Mouse (Mus musculus) spleen, adult 2 months (tissue): ENCODE data around the gene Ankub1. TPM values are rescaled to one million over a fixed set of nuclear protein-coding genes. Genes with fewer than 3 reads are reported as not detected.
A peak's percentile ranks its signal among the peaks of the same experiment; 100 is the strongest.

ENCODE experiments used
- DNase-seq, 2 experiments: peaks; one replicate each; pipeline versions ENCODE4 v3.0.0 to v3.0.0-alpha.2; 2012 to 2021; ENCODE audit warnings: low spot score in 2 of 2, low read depth in 1 of 2
- H3K27ac ChIP-seq: fragments of 200-500 bp; 2 replicates; pipeline ENCODE4 v1.5.1; 2012; ENCODE audit warnings: low read length, inconsistent platforms; ENCODE audit not compliant: insufficient read depth
- H3K27me3 ChIP-seq: fragments of 200-500 bp; 2 replicates; pipeline ENCODE4 v1.6.1; 2012; ENCODE audit warnings: mild to moderate bottlenecking, moderate library complexity, low read length, inconsistent platforms; ENCODE audit not compliant: control insufficient read depth, insufficient read depth
- H3K36me3 ChIP-seq: fragments of 200-500 bp; 2 replicates; pipeline ENCODE4 v1.6.1; 2012; ENCODE audit warnings: mild to moderate bottlenecking, low read length, inconsistent platforms; ENCODE audit not compliant: control insufficient read depth, insufficient read depth
- H3K4me1 ChIP-seq: fragments of 200-500 bp; 2 replicates; pipeline ENCODE4 v1.6.1; 2011; ENCODE audit warnings: inconsistent platforms; ENCODE audit not compliant: control insufficient read depth, insufficient read depth, insufficient read length
- H3K4me3 ChIP-seq: fragments of 200-500 bp; 2 replicates; pipeline ENCODE4 v1.5.1; 2011; ENCODE audit warnings: mild to moderate bottlenecking, inconsistent platforms; ENCODE audit not compliant: insufficient read depth, insufficient read length; ENCODE audit errors: extremely low read depth
- CTCF ChIP-seq: fragments of 200-500 bp; IDR thresholded peaks from 2 replicates; pipeline ENCODE4 v1.5.1; 2011; ENCODE audit warnings: mild to moderate bottlenecking, inconsistent platforms; ENCODE audit not compliant: insufficient read depth, insufficient read length, insufficient replicate concordance; ENCODE audit errors: extremely low read depth
- POLR2A ChIP-seq: fragments of 200-500 bp; IDR thresholded peaks from 2 replicates; pipeline ENCODE4 v1.6.1; 2011; ENCODE audit warnings: low read depth, low read length, inconsistent platforms
- whole genome bisulfite sequencing: fragments of 180-500 bp; shearing (Covaris S2); methylation state at CpG from one replicate; pipeline ENCODE4 v1.1.7; 2018; 5-methylcytosine and 5-hydroxymethylcytosine counted together
- polyA plus RNA-seq: library from polyadenylated mRNA; depleted of rRNA; stranded (reverse); fragments of >200 nt; gene quantifications from 2 replicates; pipeline ENCODE4 v1.2.3, GENCODE M21; 2012

Gene Ankub1
- polyA plus RNA-seq, 1 experiment = not detected

DNA sequence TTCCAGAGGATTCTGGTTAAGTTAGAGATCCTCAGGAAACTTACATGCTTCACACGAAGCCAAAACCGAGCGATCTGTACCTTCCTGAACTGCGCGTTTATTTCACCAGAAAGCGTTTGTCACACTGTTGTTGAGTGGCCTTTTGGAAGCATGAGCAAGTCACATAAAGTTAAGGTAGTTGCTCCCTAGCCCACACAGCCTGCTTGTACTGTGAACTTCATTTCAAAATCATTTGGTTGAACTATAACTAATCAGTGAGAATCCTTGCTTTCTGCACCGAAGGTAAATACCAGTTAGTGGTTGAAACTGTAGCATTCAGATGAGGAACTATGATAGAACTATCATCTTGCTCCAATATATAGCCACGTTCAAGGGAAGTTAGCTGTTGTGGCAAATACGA, 4.2 kb upstream of the Ankub1 start:
- DNase-seq = no peak
- Histone ChIP-seq H3K27ac (no peak overlapping the region), H3K36me3 (no peaks in the 10 kb centered on the region), H3K4me3 (no peak overlapping the region), H3K27me3 (no peaks in the 10 kb centered on the region), H3K4me1 (peaks cover 14% of the 10 kb centered on the region; the same call in 1 of the 2 replicates)
- TF ChIP-seq CTCF = no peak
- no peak for TF ChIP-seq POLR2A
- 81% methylated on average over 9 of the region's 9 CpGs for WGBS

DNA sequence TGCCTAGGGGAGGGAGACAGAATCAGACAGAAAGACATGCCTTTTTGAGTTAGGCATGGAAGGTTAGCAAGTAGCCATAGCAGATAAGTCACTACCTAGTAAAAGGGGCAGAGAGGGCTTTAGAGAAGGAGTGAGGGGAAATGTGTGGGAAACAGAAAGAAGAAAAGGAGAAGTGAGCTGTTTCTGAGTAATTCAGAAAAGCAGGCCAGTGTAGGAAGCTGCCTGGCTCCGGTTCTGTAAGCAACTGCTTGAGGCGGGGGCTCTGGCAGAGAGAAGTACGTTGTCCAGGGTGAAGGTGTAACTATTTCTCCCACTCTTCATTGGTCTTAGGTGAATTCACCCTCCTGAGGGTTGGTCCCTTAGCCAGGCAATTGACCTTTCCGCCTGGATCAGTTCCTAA, 3.6 kb upstream of the Ankub1 start:
- no peak for DNase-seq
- WGBS = 46% methylated on average over 4 of the region's 4 CpGs
- Histone ChIP-seq H3K36me3 (no peaks in the 10 kb centered on the region), H3K4me1 (peaks cover 14% of the 10 kb centered on the region; the same call in 1 of the 2 replicates), H3K27ac (0 out of 2 replicates have a peak overlapping the region, but pooled peaks have one; percentile 1), H3K27me3 (no peaks in the 10 kb centered on the region), H3K4me3 (no peak overlapping the region)
- TF ChIP-seq CTCF (no peak), POLR2A (no peak)

- H3K4me1 ChIP-seq = peaks cover 13% of the 10 kb centered on the region; the same call in 1 of the 2 replicates
- no peak for DNase-seq
- TF ChIP-seq POLR2A = no peak
- no peak for TF ChIP-seq CTCF
- 36% methylated on average over 4 of the region's 4 CpGs for WGBS
- H3K27ac ChIP-seq = peak overlapping the region; percentile 70; the same call in 1 of the 2 replicates
- no peaks in the 10 kb centered on the region for H3K27me3 ChIP-seq
- H3K36me3 ChIP-seq = no peaks in the 10 kb centered on the region
- no peak overlapping the region for H3K4me3 ChIP-seq
Measured at GRCm38 (mm10) chr3:57691772-57692171, 827 bp downstream of the Ankub1 start.

GRCm38 (mm10) chr3:57677786-57678185, 14.8 kb downstream of the Ankub1 start:
- TF ChIP-seq POLR2A (no peak), CTCF (no peak)
- Histone ChIP-seq H3K4me3 (no peak overlapping the region), H3K36me3 (no peaks in the 10 kb centered on the region), H3K4me1 (peaks cover 10% of the 10 kb centered on the region), H3K27ac (no peak overlapping the region), H3K27me3 (no peaks in the 10 kb centered on the region)
- DNase-seq = no peak

DNA sequence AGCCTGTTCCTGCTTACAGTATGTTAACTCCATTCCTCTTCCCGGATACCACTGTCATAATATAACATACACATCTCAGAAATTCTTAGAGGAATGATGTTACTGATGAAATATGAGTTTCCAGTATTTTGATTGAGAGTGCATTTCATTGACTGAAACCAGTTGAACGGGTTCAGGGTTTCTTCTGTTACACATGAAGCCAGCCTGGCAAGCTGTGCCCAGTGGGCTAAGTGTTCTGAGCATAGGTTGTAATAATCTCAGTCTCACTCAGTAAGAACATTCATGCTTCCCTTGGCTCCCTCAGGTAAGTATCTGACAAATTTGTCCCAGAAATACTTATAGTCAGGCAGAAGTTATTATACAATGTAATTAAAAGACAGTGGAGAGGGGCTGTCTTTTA, 18.5 kb downstream of the Ankub1 start:
- 75% methylated on average over 2 of the region's 2 CpGs for WGBS
- TF ChIP-seq POLR2A (no peak), CTCF (no peak)

DNA sequence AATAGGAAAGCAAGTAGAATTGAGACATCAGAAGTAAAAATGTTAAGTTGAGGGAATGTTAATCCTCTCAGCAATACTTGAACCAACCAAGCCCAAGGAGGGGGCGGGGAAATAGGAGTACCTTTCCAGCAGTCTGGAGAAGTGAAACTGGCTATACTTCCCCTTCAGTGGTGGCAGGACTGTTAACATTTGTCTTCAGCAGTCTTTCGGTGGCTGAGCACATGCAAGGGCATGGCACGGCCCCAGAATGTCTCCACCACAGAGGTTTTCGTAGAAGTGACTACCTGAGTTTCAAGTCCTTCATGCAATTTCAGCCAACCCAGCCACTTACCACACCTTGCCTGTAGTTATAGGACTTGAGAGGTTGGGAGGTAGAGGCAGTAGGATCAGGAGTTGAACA, 19.0 kb downstream of the Ankub1 start:
- Histone ChIP-seq H3K36me3 (no peaks in the 10 kb centered on the region), H3K4me3 (no peak overlapping the region), H3K27me3 (no peaks in the 10 kb centered on the region), H3K4me1 (peaks cover 10% of the 10 kb centered on the region), H3K27ac (no peak overlapping the region)
- peak; percentile 47 to 71 for DNase-seq
- WGBS = 11% methylated on average over 4 of the region's 4 CpGs
- TF ChIP-seq POLR2A (no peak), CTCF (no peak)

More for the DNA sequence above, 18.5 kb downstream of the Ankub1 start:
- H3K27ac ChIP-seq = no peak overlapping the region
- no peak for DNase-seq
- no peaks in the 10 kb centered on the region for H3K27me3 ChIP-seq
- H3K4me3 ChIP-seq = no peak overlapping the region
- peaks cover 10% of the 10 kb centered on the region for H3K4me1 ChIP-seq
- H3K36me3 ChIP-seq = no peaks in the 10 kb centered on the region

DNA sequence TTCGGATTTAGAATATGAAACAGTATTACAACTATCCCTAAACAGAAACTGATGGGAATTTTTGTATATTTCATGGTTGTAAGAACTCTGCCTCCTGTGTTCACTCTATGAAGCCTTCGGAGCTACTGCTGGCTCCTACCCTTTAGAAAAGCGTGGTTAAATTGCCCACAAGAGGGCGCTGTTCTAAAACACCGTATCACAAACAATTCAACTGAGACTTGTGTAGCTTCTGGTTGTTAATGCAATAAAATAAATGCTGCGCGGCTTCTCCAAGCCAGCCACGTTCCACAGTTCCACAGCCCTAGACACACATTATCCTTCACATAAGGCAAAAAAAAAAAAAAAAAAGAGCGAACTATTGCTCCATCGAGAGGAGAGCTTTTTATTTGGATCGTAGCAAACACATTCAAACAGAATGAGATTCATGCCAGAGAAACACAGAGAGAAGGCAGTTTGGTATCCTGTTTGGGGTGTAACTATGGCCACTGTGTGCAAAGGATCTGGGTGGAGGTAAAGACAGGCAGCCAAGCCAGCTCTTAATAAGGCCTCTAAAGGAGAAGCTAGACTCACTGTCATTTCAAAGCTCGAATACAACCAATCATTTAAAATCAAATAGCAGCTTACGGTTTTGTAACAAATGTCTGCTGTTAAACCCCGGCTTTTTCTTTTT, 25.4 kb downstream of the Ankub1 start:
- no peaks in the 10 kb centered on the region for H3K36me3 ChIP-seq
- H3K4me3 ChIP-seq = no peak overlapping the region
- DNase-seq = peak; percentile 52 to 56
- H3K27ac ChIP-seq = no peak overlapping the region
- H3K4me1 ChIP-seq = no peaks in the 10 kb centered on the region
- TF ChIP-seq CTCF (peak; percentile 22; the same call in 1 of the 2 replicates), POLR2A (no peak)
- WGBS = 31% methylated on average over 14 of the region's 14 CpGs
- H3K27me3 ChIP-seq = no peaks in the 10 kb centered on the region
